Mouse (Mus musculus): ENCODE measurements around the gene Lrrc3. TPM values are rescaled to one million over a fixed set of nuclear protein-coding genes. Genes with fewer than 3 reads are reported as not detected.

The Lrrc3 gene
- polyA plus RNA-seq, 1 experiment, result 0.01 TPM

GRCm38 (mm10) chr10:77921009-77921408 is 18.7 kb upstream of the Lrrc3 start:
- TF ChIP-seq CTCF (IDR thresholded peaks at IDR 0.05; ENCODE audit: control insufficient read depth, insufficient read depth, insufficient read length) (no peak), MYOG (IDR thresholded peaks at IDR 0.05; ENCODE audit: control insufficient read depth, extremely low read depth, insufficient read length) (no peak), CEBPB (IDR thresholded peaks at IDR 0.05; ENCODE audit: low read depth) (no peak), MYOD1 (IDR thresholded peaks at IDR 0.05; ENCODE audit: control insufficient read depth, insufficient read length, low read depth) (no peak), USF1 (IDR thresholded peaks at IDR 0.05; ENCODE audit: low read depth) (no peak), FOSL1 (IDR thresholded peaks at IDR 0.05; ENCODE audit: insufficient read depth, low read length, poor library complexity, severe bottlenecking) (no peak), MAX (IDR thresholded peaks at IDR 0.05) (no peak)
- Histone ChIP-seq H3ac (ENCODE audit: control insufficient read depth, insufficient read length, low read depth) (no peak overlapping the region), H3K27me3 (ENCODE audit: control insufficient read depth, insufficient read depth, insufficient read length) (peaks cover 3% of the 10 kb centered on the region), H3K79me2 (ENCODE audit: control insufficient read depth, insufficient read depth) (no peaks in the 10 kb centered on the region), H3K4me3 (ENCODE audit: insufficient read depth, poor library complexity, severe bottlenecking) (no peak overlapping the region), H3K36me3 (ENCODE audit: control insufficient read depth, insufficient read depth) (no peaks in the 10 kb centered on the region), H3K79me3 (ENCODE audit: low read depth) (no peaks in the 10 kb centered on the region)

DNA sequence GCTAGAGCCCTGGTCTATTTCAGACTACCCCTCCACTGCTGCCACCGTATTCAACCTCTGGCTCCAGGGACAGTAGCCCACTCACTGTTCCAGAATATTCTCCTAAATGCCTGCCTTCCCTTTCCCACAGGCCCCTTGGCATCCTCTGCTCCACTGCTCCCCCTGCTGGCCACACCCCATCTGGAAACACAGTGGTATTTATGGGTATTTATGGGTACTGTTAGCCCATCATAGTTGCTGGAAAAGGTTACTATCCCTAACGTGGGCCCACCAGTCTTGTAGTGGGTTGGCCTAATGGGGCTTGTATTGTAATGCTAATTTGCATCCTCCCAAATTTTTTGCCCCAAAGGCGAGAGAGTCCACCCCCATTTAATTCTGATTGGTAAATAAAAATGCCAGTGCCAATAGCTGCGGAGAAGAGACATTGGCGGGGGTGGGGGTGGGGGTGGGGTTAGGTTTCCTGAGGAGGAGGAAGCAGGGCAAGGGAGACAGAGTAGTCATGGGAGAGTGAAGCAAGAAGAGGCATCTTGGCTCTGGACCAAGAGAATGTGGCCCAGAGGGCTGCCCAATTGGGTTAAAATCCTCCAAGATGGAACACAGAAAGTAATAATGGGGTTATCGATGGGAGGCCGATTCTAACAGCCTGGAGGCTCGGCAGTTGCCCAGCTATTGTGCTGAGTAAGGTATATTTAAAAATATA is 14.4 kb upstream of the Lrrc3 start:
- H3K36me3 ChIP-seq (ENCODE audit: control insufficient read depth, insufficient read depth), result no peaks in the 10 kb centered on the region
- no peaks in the 10 kb centered on the region for H3K79me2 ChIP-seq (ENCODE audit: control insufficient read depth, insufficient read depth)
- TF ChIP-seq CTCF (IDR thresholded peaks at IDR 0.05; ENCODE audit: control insufficient read depth, insufficient read depth, insufficient read length), result peak; percentile 17
- TF ChIP-seq CEBPB (IDR thresholded peaks at IDR 0.05; ENCODE audit: low read depth), result no peak
- no peak overlapping the region for H3K4me3 ChIP-seq (ENCODE audit: insufficient read depth, poor library complexity, severe bottlenecking)
- no peak overlapping the region for H3ac ChIP-seq (ENCODE audit: control insufficient read depth, insufficient read length, low read depth)
- no peaks in the 10 kb centered on the region for H3K79me3 ChIP-seq (ENCODE audit: low read depth)
- H3K27me3 ChIP-seq (ENCODE audit: control insufficient read depth, insufficient read depth, insufficient read length), result peaks cover 23% of the 10 kb centered on the region

GRCm38 (mm10) chr10:77913292-77913691 is 11.0 kb upstream of the Lrrc3 start:
- Histone ChIP-seq H3K4me3 (ENCODE audit: insufficient read depth, poor library complexity, severe bottlenecking) (no peak overlapping the region), H3ac (ENCODE audit: control insufficient read depth, insufficient read length, low read depth) (no peak overlapping the region), H3K79me3 (ENCODE audit: low read depth) (no peaks in the 10 kb centered on the region), H3K27me3 (ENCODE audit: control insufficient read depth, insufficient read depth, insufficient read length) (peaks cover 31% of the 10 kb centered on the region), H3K36me3 (ENCODE audit: control insufficient read depth, insufficient read depth) (no peaks in the 10 kb centered on the region), H3K79me2 (ENCODE audit: control insufficient read depth, insufficient read depth) (no peaks in the 10 kb centered on the region)
- TF ChIP-seq MYOD1 (IDR thresholded peaks at IDR 0.05; ENCODE audit: control insufficient read depth, insufficient read length, low read depth) (no peak), FOSL1 (IDR thresholded peaks at IDR 0.05; ENCODE audit: insufficient read depth, low read length, poor library complexity, severe bottlenecking) (no peak), CEBPB (IDR thresholded peaks at IDR 0.05; ENCODE audit: low read depth) (no peak), CTCF (IDR thresholded peaks at IDR 0.05; ENCODE audit: control insufficient read depth, insufficient read depth, insufficient read length) (no peak), USF1 (IDR thresholded peaks at IDR 0.05; ENCODE audit: low read depth) (no peak), MYOG (IDR thresholded peaks at IDR 0.05; ENCODE audit: control insufficient read depth, extremely low read depth, insufficient read length) (no peak), MAX (IDR thresholded peaks at IDR 0.05) (no peak)

- no peaks in the 10 kb centered on the region for H3K79me3 ChIP-seq (ENCODE audit: low read depth)
- no peaks in the 10 kb centered on the region for H3K36me3 ChIP-seq (ENCODE audit: control insufficient read depth, insufficient read depth)
- no peak overlapping the region for H3ac ChIP-seq (ENCODE audit: control insufficient read depth, insufficient read length, low read depth)
- no peaks in the 10 kb centered on the region for H3K79me2 ChIP-seq (ENCODE audit: control insufficient read depth, insufficient read depth)
- TF ChIP-seq FOSL1 (IDR thresholded peaks at IDR 0.05; ENCODE audit: insufficient read depth, low read length, poor library complexity, severe bottlenecking), result no peak
- no peak for TF ChIP-seq MAX (IDR thresholded peaks at IDR 0.05)
- TF ChIP-seq MYOG (IDR thresholded peaks at IDR 0.05; ENCODE audit: control insufficient read depth, extremely low read depth, insufficient read length), result no peak
- TF ChIP-seq MYOD1 (IDR thresholded peaks at IDR 0.05; ENCODE audit: control insufficient read depth, insufficient read length, low read depth), result no peak
- TF ChIP-seq USF1 (IDR thresholded peaks at IDR 0.05; ENCODE audit: low read depth), result no peak
- H3K27me3 ChIP-seq (ENCODE audit: control insufficient read depth, insufficient read depth, insufficient read length), result peaks cover 31% of the 10 kb centered on the region
- H3K4me3 ChIP-seq (ENCODE audit: insufficient read depth, poor library complexity, severe bottlenecking), result no peak overlapping the region
Observed at GRCm38 (mm10) chr10:77912605-77913004, 10.3 kb upstream of the Lrrc3 start.

DNA sequence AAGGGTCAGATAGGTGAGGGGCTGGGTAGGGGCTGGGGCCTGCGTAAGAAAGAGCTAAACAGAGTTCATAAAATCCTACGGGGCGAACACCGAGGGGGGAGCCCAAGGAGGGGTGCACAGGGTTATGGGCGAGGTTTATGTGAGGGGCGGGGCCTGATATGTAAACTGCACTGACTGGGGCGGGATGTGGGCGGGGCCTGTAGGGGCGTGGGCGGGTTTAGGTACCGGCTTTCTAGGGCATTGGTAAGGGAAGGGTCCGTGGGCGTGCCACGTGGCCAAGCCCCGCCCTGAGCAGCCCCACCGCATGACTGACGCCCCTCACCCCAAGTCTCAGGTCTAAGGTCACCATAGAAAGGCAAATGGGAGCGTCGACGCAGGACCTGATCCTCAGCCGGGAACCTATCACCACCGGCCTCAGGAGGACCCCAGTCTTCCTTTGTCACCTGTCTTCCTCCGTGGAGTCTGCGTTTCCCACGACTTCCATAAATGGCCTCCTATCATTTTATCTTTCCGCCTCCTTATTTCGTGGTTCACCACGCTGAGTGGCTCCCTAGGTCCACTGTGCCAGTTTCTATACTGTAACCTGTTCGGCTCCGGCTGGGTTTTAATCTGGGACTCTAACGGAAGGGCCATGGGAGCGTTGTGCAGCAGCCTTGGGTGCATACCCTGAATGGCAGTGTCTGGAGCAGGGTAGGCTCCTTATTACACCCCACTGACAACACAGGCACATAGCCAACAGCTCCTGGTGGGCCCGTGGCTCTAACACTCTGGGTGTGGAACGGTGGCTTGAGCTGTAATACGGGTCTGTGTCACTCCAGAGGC is 769 bp upstream of the Lrrc3 start:
- peaks cover 44% of the 10 kb centered on the region for H3K27me3 ChIP-seq (ENCODE audit: control insufficient read depth, insufficient read depth, insufficient read length)
- no peak for TF ChIP-seq USF1 (IDR thresholded peaks at IDR 0.05; ENCODE audit: low read depth)
- no peak for TF ChIP-seq MYOG (IDR thresholded peaks at IDR 0.05; ENCODE audit: control insufficient read depth, extremely low read depth, insufficient read length)
- TF ChIP-seq MYOD1 (IDR thresholded peaks at IDR 0.05; ENCODE audit: control insufficient read depth, insufficient read length, low read depth), result no peak
- TF ChIP-seq CEBPB (IDR thresholded peaks at IDR 0.05; ENCODE audit: low read depth), result no peak
- no peak for TF ChIP-seq CTCF (IDR thresholded peaks at IDR 0.05; ENCODE audit: control insufficient read depth, insufficient read depth, insufficient read length)
- no peak for TF ChIP-seq MAX (IDR thresholded peaks at IDR 0.05)
- TF ChIP-seq FOSL1 (IDR thresholded peaks at IDR 0.05; ENCODE audit: insufficient read depth, low read length, poor library complexity, severe bottlenecking), result no peak
- no peaks in the 10 kb centered on the region for H3K79me2 ChIP-seq (ENCODE audit: control insufficient read depth, insufficient read depth)
- no peaks in the 10 kb centered on the region for H3K79me3 ChIP-seq (ENCODE audit: low read depth)
- no peak overlapping the region for H3ac ChIP-seq (ENCODE audit: control insufficient read depth, insufficient read length, low read depth)
- no peak overlapping the region for H3K4me3 ChIP-seq (ENCODE audit: insufficient read depth, poor library complexity, severe bottlenecking)
- no peaks in the 10 kb centered on the region for H3K36me3 ChIP-seq (ENCODE audit: control insufficient read depth, insufficient read depth)

Data from C2C12 (cell line).